Mouse (Mus musculus) brain, embryonic 14.5 days (tissue): Measurements from ENCODE around the gene Clasp2. TPM values are rescaled to one million over a fixed set of nuclear protein-coding genes. Genes with fewer than 3 reads are reported as not detected.

Experiments
- DNase-seq: peaks from one replicate; pipeline ENCODE4 v3.0.0-alpha.2; 2011; ENCODE audit warnings: low read depth
- CTCF ChIP-seq: fragments of 200-500 bp; IDR thresholded peaks from 2 replicates; pipeline ENCODE4 v1.5.1; 2012; ENCODE audit warnings: inconsistent platforms, mild to moderate bottlenecking, moderate library complexity, borderline replicate concordance; ENCODE audit not compliant: insufficient read depth, insufficient read length; ENCODE audit errors: extremely low read depth
- POLR2A ChIP-seq: fragments of 200-500 bp; IDR thresholded peaks from 2 replicates; pipeline ENCODE4 v1.6.1; 2012; ENCODE audit warnings: mild to moderate bottlenecking, inconsistent platforms, borderline replicate concordance; ENCODE audit not compliant: poor library complexity, insufficient read depth, insufficient read length, severe bottlenecking; ENCODE audit errors: extremely low read depth
- polyA plus RNA-seq: library from polyadenylated mRNA; depleted of rRNA; stranded (reverse); fragments of >200 nt; gene quantifications from 2 replicates; pipeline ENCODE4 v1.2.3, GENCODE M21; 2012

The Clasp2 gene
- polyA plus RNA-seq, 1 experiment: 135 TPM

GRCm38 (mm10) chr9:113726991-113727680, 14.1 kb upstream of the Clasp2 start:
- no peak for DNase-seq

DNA sequence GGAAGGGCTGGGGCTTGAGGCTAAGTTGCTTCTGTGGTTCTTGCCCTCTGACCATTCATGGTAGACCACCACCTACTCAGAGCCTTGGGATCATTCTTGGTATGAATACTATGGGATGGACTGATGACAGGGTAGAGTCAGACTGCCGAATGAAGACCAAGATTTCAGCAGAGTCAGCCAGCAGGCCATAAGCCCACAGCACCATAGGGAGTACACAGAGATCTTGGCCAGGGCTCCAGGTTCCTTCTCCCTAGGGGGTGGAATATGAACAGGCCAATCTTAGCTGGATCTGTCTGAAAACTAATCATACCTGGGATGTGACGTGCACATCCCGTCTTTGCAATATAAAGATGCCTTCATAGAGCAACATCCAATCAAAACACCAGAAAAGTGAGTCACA, 9.7 kb upstream of the Clasp2 start:
- no peak for DNase-seq
- TF ChIP-seq POLR2A (no peak), CTCF (no peak)

More at GRCm38 (mm10) chr9:113726991-113727680, 14.1 kb upstream of the Clasp2 start:
- TF ChIP-seq CTCF: no peak
- no peak for TF ChIP-seq POLR2A

DNA sequence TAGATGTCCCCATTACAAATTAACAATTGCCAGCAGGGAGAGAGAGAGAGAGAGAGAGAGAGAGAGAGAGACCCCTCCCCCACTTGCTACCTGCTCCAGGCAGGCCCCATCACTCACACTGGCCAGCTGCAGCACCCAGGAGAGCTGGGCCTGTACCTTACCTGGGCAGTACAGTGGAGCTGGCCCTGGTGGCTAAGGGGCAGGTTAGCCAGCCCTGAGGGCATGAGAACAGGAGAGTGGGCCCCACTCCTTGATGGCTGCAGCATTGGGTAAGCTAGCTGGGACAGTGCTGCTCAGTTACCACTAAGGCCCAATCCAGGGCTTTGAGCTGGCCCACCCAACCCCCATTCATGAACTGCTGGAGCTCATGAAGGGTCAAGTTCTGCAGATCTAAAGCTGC, 5.4 kb upstream of the Clasp2 start:
- TF ChIP-seq POLR2A (no peak), CTCF (no peak)
- DNase-seq: no peak

- DNase-seq: peak; percentile 31
- TF ChIP-seq CTCF (no peak), POLR2A (no peak)
Observed at GRCm38 (mm10) chr9:113738021-113738420, 3.3 kb upstream of the Clasp2 start.

GRCm38 (mm10) chr9:113738941-113739340, 2.3 kb upstream of the Clasp2 start:
- TF ChIP-seq CTCF (no peak), POLR2A (no peak)
- no peak for DNase-seq

DNA sequence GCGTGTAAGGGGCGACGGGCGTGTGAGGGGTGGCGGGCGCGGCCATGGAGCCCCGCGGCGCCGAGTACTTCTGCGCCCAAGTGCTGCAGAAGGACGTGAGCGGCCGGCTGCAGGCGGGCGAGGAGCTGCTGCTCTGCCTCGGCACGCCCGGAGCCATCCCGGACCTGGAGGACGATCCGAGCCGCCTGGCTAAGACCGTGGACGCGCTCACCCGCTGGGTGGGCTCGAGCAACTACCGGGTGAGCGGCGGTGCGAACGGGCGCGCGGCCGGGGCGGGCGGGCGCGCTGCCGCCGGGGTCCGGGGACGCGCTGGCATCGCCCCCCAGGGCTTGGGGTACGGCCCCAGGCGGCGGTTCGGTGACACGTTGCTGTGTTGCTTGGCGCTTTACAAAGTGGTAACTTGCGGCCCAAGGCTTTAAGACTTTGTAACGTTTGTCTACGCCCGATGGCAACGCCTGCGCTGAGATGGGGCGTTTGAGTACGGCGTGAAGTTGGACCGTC, 414 bp downstream of the Clasp2 start:
- peak; percentile 59 for DNase-seq
- TF ChIP-seq POLR2A: no peak
- no peak for TF ChIP-seq CTCF

- TF ChIP-seq POLR2A (no peak), CTCF (peak; percentile 20; the same call in 1 of the 2 replicates)
- peak; percentile 85 for DNase-seq
Observed at GRCm38 (mm10) chr9:113742361-113742794, 1.1 kb downstream of the Clasp2 start.

- TF ChIP-seq POLR2A (no peak), CTCF (no peak)
- DNase-seq: peak; percentile 2
Observed at GRCm38 (mm10) chr9:113743291-113743690, 2.0 kb downstream of the Clasp2 start.

DNA sequence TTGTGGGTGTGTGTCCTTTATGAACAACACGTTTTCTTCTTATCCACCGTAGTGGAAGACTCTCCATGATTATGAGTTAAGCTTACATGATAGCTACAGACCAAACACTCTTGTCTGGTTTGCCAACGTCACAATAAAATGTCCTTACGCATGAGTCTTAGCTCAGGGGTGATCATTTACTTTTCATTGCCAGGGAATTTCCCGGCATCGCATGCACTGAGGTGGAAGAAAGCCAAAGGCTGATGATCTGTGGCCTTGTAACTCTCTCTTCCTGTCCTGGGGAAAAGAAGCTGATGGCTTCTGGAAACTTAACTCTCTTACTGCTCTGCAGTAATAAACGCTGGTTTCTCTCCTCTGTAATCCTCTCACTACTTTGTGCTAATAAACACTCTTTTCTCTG, 8.1 kb downstream of the Clasp2 start:
- DNase-seq: peak; percentile 6
- TF ChIP-seq POLR2A (no peak), CTCF (no peak)

DNA sequence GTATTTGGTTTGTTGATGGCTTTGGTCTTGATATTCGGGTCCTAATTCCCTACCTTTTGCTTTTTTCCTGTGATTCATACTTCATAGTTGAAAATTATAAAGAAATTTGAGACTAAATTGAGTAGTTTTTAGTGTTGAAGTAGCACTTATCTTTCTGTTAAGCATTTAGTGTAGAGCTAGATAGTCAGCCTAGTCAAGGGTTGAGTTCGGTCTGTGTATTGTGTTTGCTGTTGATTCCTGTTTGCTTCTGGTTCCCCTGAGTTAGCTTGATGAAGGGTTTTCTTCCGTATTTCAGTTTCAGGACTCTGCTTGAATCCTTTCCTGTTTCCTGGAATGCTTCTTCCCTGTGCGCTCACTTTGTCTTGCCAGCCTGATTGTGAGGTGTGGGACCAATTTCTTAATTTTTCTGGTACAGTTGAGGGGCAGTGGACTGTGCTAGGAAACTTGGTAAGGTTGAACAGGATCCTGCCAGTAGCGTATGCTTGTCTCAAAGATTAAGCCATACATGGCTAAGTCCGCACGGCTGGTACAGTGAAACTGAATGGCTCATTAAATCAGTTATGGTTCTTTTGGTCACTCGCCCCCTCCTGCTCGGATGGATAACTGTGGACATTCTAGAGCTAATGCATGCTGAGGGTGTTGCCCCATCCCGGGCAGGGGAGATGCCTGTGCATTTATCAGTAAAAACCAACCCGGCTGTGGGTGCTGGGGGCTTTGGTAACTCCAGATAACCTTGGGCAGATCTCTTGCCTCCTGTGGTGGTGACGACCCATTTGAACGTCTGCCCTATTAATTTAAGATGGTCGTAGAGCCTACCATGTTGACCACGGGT, 14.8 kb downstream of the Clasp2 start:
- TF ChIP-seq POLR2A: no peak
- TF ChIP-seq CTCF: no peak
- DNase-seq: peak; percentile 3

- DNase-seq: no peak
- TF ChIP-seq POLR2A (no peak), CTCF (no peak)
Observed at GRCm38 (mm10) chr9:113758472-113758871, 17.2 kb downstream of the Clasp2 start.
